Mouse (Mus musculus): Measurements from ENCODE around the gene Exosc2. TPM values are rescaled to one million over a fixed set of nuclear protein-coding genes. Genes with fewer than 3 reads are reported as not detected.

The Exosc2 gene
- polyA plus RNA-seq, 1 experiment from 2014 or later, result 77.3 TPM

- H3K4me3 ChIP-seq (ENCODE audit: low read depth, low read length), result no peak overlapping the region
- no peaks in the 10 kb centered on the region for H3K36me3 ChIP-seq (replicated peaks; ENCODE audit: control insufficient read depth, insufficient read depth, low read depth, low read length)
- no peak for ATAC-seq (replicated peaks; ENCODE audit: insufficient number of reproducible peaks, low FRiP score, low TSS enrichment, low read depth)
- no peak for DNase-seq (ENCODE audit: low spot score)
- H3K9me3 ChIP-seq (replicated peaks; ENCODE audit: control insufficient read depth, low read length), result no peaks in the 10 kb centered on the region
- 85% methylated on average over 2 of the region's 2 CpGs for WGBS
- no peak overlapping the region for H3K27ac ChIP-seq (replicated peaks; ENCODE audit: low read depth, low read length)
- no peak overlapping the region for H3K9ac ChIP-seq (replicated peaks; ENCODE audit: low read length)
- H3K4me2 ChIP-seq (ENCODE audit: low read depth, low read length), result no peak overlapping the region
- no peaks in the 10 kb centered on the region for H3K27me3 ChIP-seq (ENCODE audit: control insufficient read depth, insufficient read depth, low read length)
- H3K4me1 ChIP-seq (ENCODE audit: control insufficient read depth, insufficient read depth, low read length), result no peaks in the 10 kb centered on the region
Measured at GRCm38 (mm10) chr2:31719944-31720343, 49.4 kb downstream of the Exosc2 start.

GRCm38 (mm10) chr2:31720783-31721182 lies 50.3 kb downstream of the Exosc2 start:
- H3K9ac ChIP-seq (replicated peaks; ENCODE audit: low read length), result no peak overlapping the region
- H3K4me3 ChIP-seq (ENCODE audit: low read depth, low read length), result no peak overlapping the region
- H3K4me2 ChIP-seq (ENCODE audit: low read depth, low read length), result no peak overlapping the region
- H3K27ac ChIP-seq (replicated peaks; ENCODE audit: low read depth, low read length), result no peak overlapping the region
- H3K9me3 ChIP-seq (replicated peaks; ENCODE audit: control insufficient read depth, low read length), result no peaks in the 10 kb centered on the region
- no peak for ATAC-seq (replicated peaks; ENCODE audit: insufficient number of reproducible peaks, low FRiP score, low TSS enrichment, low read depth)
- peak; percentile 34 for DNase-seq (ENCODE audit: low spot score)
- H3K36me3 ChIP-seq (replicated peaks; ENCODE audit: control insufficient read depth, insufficient read depth, low read depth, low read length), result no peaks in the 10 kb centered on the region
- 59% methylated on average over 4 of the region's 4 CpGs for WGBS
- no peaks in the 10 kb centered on the region for H3K27me3 ChIP-seq (ENCODE audit: control insufficient read depth, insufficient read depth, low read length)
- no peaks in the 10 kb centered on the region for H3K4me1 ChIP-seq (ENCODE audit: control insufficient read depth, insufficient read depth, low read length)

GRCm38 (mm10) chr2:31724730-31725490 lies 54.4 kb downstream of the Exosc2 start:
- no peak for ATAC-seq (replicated peaks; ENCODE audit: insufficient number of reproducible peaks, low FRiP score, low TSS enrichment, low read depth)

GRCm38 (mm10) chr2:31727576-31728277 lies 57.2 kb downstream of the Exosc2 start:
- no peak overlapping the region for H3K4me3 ChIP-seq (ENCODE audit: low read depth, low read length)
- H3K36me3 ChIP-seq (replicated peaks; ENCODE audit: control insufficient read depth, insufficient read depth, low read depth, low read length), result no peaks in the 10 kb centered on the region
- H3K9me3 ChIP-seq (replicated peaks; ENCODE audit: control insufficient read depth, low read length), result no peaks in the 10 kb centered on the region
- DNase-seq (ENCODE audit: low spot score), result no peak
- H3K27me3 ChIP-seq (ENCODE audit: control insufficient read depth, insufficient read depth, low read length), result no peaks in the 10 kb centered on the region
- H3K4me2 ChIP-seq (ENCODE audit: low read depth, low read length), result no peak overlapping the region
- no peaks in the 10 kb centered on the region for H3K4me1 ChIP-seq (ENCODE audit: control insufficient read depth, insufficient read depth, low read length)
- ATAC-seq (replicated peaks; ENCODE audit: insufficient number of reproducible peaks, low FRiP score, low TSS enrichment, low read depth), result no peak
- WGBS, result 83% methylated on average over 9 of the region's 9 CpGs
- no peak overlapping the region for H3K9ac ChIP-seq (replicated peaks; ENCODE audit: low read length)
- H3K27ac ChIP-seq (replicated peaks; ENCODE audit: low read depth, low read length), result no peak overlapping the region

More at GRCm38 (mm10) chr2:31724730-31725490, 54.4 kb downstream of the Exosc2 start:
- WGBS, result 92% methylated on average over 7 of the region's 7 CpGs
- H3K4me1 ChIP-seq (ENCODE audit: control insufficient read depth, insufficient read depth, low read length), result no peaks in the 10 kb centered on the region
- no peak for DNase-seq (ENCODE audit: low spot score)
- H3K9me3 ChIP-seq (replicated peaks; ENCODE audit: control insufficient read depth, low read length), result no peaks in the 10 kb centered on the region
- no peak overlapping the region for H3K9ac ChIP-seq (replicated peaks; ENCODE audit: low read length)
- no peak overlapping the region for H3K4me2 ChIP-seq (ENCODE audit: low read depth, low read length)
- no peaks in the 10 kb centered on the region for H3K36me3 ChIP-seq (replicated peaks; ENCODE audit: control insufficient read depth, insufficient read depth, low read depth, low read length)
- no peak overlapping the region for H3K27ac ChIP-seq (replicated peaks; ENCODE audit: low read depth, low read length)
- no peak overlapping the region for H3K4me3 ChIP-seq (ENCODE audit: low read depth, low read length)
- H3K27me3 ChIP-seq (ENCODE audit: control insufficient read depth, insufficient read depth, low read length), result no peaks in the 10 kb centered on the region

- H3K4me1 ChIP-seq (ENCODE audit: control insufficient read depth, insufficient read depth, low read length), result no peaks in the 10 kb centered on the region
- H3K27me3 ChIP-seq (ENCODE audit: control insufficient read depth, insufficient read depth, low read length), result no peaks in the 10 kb centered on the region
- DNase-seq (ENCODE audit: low spot score), result no peak
- H3K9me3 ChIP-seq (replicated peaks; ENCODE audit: control insufficient read depth, low read length), result no peaks in the 10 kb centered on the region
- H3K4me3 ChIP-seq (ENCODE audit: low read depth, low read length), result no peak overlapping the region
- H3K27ac ChIP-seq (replicated peaks; ENCODE audit: low read depth, low read length), result no peak overlapping the region
- no peak for ATAC-seq (replicated peaks; ENCODE audit: insufficient number of reproducible peaks, low FRiP score, low TSS enrichment, low read depth)
- no peak overlapping the region for H3K9ac ChIP-seq (replicated peaks; ENCODE audit: low read length)
- WGBS, result 90% methylated on average over 5 of the region's 5 CpGs
- H3K4me2 ChIP-seq (ENCODE audit: low read depth, low read length), result no peak overlapping the region
- no peaks in the 10 kb centered on the region for H3K36me3 ChIP-seq (replicated peaks; ENCODE audit: control insufficient read depth, insufficient read depth, low read depth, low read length)
Measured at GRCm38 (mm10) chr2:31730640-31731039, 60.1 kb downstream of the Exosc2 start.

Other genes starting within 250 kb of the Exosc2 start
- gene Ass1, start 200.5 kb upstream of the Exosc2 start, polyA plus RNA-seq (2014; fragmentation: Nextera tagmentation; extraction: Ambion mirVana), result 11.2 and 14.5 TPM in 2 replicates
- 89.2 and 107 TPM in 2 replicates for gene Fubp3, start 98.1 kb upstream of the Exosc2 start, polyA plus RNA-seq (2014; fragmentation: Nextera tagmentation; extraction: Ambion mirVana)
- gene Prdm12, start 30.7 kb upstream of the Exosc2 start, polyA plus RNA-seq (2014; fragmentation: Nextera tagmentation; extraction: Ambion mirVana), result 4.5 and 6.2 TPM in 2 replicates
- 39.5 and 41.2 TPM in 2 replicates for gene Abl1, start 17.7 kb downstream of the Exosc2 start, polyA plus RNA-seq (2014; fragmentation: Nextera tagmentation; extraction: Ambion mirVana)
- 0.14 and 0.22 TPM in 2 replicates for gene Qrfp, start 139.9 kb downstream of the Exosc2 start, polyA plus RNA-seq (2014; fragmentation: Nextera tagmentation; extraction: Ambion mirVana)
- 0.11 and 0.14 TPM in 2 replicates for gene Fibcd1, start 175.3 kb downstream of the Exosc2 start, polyA plus RNA-seq (2014; fragmentation: Nextera tagmentation; extraction: Ambion mirVana)
- gene Lamc3, start 216.6 kb downstream of the Exosc2 start, polyA plus RNA-seq (2014; fragmentation: Nextera tagmentation; extraction: Ambion mirVana), result 0.84 and 1.2 TPM in 2 replicates

Measured in embryonic facial prominence, embryonic 11.5 days (tissue).